Mouse (Mus musculus) intestine, postnatal 0 days (tissue): Measurements from ENCODE around the gene C1qc. TPM values are rescaled to one million over a fixed set of nuclear protein-coding genes. Genes with fewer than 3 reads are reported as not detected.

Experiments
- ATAC-seq: fragments of 200-750 bp; cut with Nextera tagmentation; 2 replicates; pipeline ENCODE4 v1.8.0; 2017; ENCODE audit warnings: mild to moderate bottlenecking, moderate TSS enrichment, moderate library complexity
- H3K27ac ChIP-seq: fragments of 300-500 bp; sonication (generic); 2 replicates; pipeline ENCODE4 v1.5.1; 2014; ENCODE audit warnings: mild to moderate bottlenecking, low read depth, low read length, moderate library complexity
- H3K27me3 ChIP-seq: fragments of 300-500 bp; sonication (generic); replicated peaks from 2 replicates; pipeline ENCODE4 v1.6.1; 2014; ENCODE audit warnings: low read length, mixed read lengths; ENCODE audit not compliant: control insufficient read depth, insufficient read depth
- H3K36me3 ChIP-seq: fragments of 300-500 bp; sonication (generic); 2 replicates; pipeline ENCODE4 v1.6.1; 2014; ENCODE audit warnings: mild to moderate bottlenecking, moderate library complexity; ENCODE audit not compliant: control insufficient read depth, insufficient read depth
- H3K4me1 ChIP-seq: fragments of 300-500 bp; sonication (generic); replicated peaks from 2 replicates; pipeline ENCODE4 v1.6.1; 2014; ENCODE audit warnings: antibody characterized with exemption, low read length, mixed read lengths; ENCODE audit not compliant: control insufficient read depth, insufficient read depth
- H3K4me2 ChIP-seq: fragments of 300-500 bp; sonication (generic); replicated peaks from 2 replicates; pipeline ENCODE4 v1.6.1; 2014; ENCODE audit warnings: low read depth, mild to moderate bottlenecking, moderate library complexity
- H3K4me3 ChIP-seq: fragments of 300-500 bp; sonication (generic); 2 replicates; pipeline ENCODE4 v1.5.1; 2014; ENCODE audit warnings: low read depth, low read length
- H3K9ac ChIP-seq: fragments of 300-500 bp; sonication (generic); 2 replicates; pipeline ENCODE4 v1.6.1; 2014; ENCODE audit warnings: mild to moderate bottlenecking, low read depth, low read length
- H3K9me3 ChIP-seq: fragments of 300-500 bp; sonication (generic); 2 replicates; pipeline ENCODE4 v1.6.1; 2016; ENCODE audit warnings: mixed run types; ENCODE audit not compliant: control insufficient read depth
- CTCF ChIP-seq: sonication (generic); IDR thresholded peaks from 2 replicates; pipeline ENCODE4 v1.5.1; 2016; ENCODE audit warnings: low read depth, mild to moderate bottlenecking, control low read depth, antibody characterized with exemption, moderate library complexity
- WGBS: fragments of 180-500 bp; shearing (Covaris S2); extraction: QIAGEN DNeasy Blood & Tissue Kit; methylation state at CpG from one replicate; pipeline ENCODE4 v1.1.7; 2014; 5-methylcytosine and 5-hydroxymethylcytosine counted together
- polyA plus RNA-seq: library from polyadenylated mRNA; unstranded; fragments of >200 nt; fragmentation: Nextera tagmentation; extraction: Ambion mirVana; gene quantifications from 2 replicates; pipeline ENCODE4 v1.2.1, GENCODE M21; 2015

C1qc gene
- polyA plus RNA-seq, 1 experiment from 2014 or later, result 42.9 TPM

- 0 out of 2 replicates have a peak, but pooled peaks cover 4% of the 10 kb centered on the region for H3K4me1 ChIP-seq
- peak; percentile 61 for TF ChIP-seq CTCF
- no peak overlapping the region for H3K9ac ChIP-seq
- H3K36me3 ChIP-seq, result no peaks in the 10 kb centered on the region
- no peak overlapping the region for H3K27ac ChIP-seq
- H3K9me3 ChIP-seq, result no peaks in the 10 kb centered on the region
- H3K4me2 ChIP-seq, result no peak overlapping the region
- WGBS, result 41% methylated on average over 6 of the region's 6 CpGs
- no peak overlapping the region for H3K4me3 ChIP-seq
- no peaks in the 10 kb centered on the region for H3K27me3 ChIP-seq
- ATAC-seq, result no peak
Measured at GRCm38 (mm10) chr4:136855081-136855480, 37.8 kb downstream of the C1qc start.

GRCm38 (mm10) chr4:136852989-136853388, 39.9 kb downstream of the C1qc start:
- Histone ChIP-seq H3K36me3 (no peaks in the 10 kb centered on the region), H3K27me3 (no peaks in the 10 kb centered on the region), H3K4me3 (no peak overlapping the region), H3K9ac (no peak overlapping the region), H3K4me1 (0 out of 2 replicates have a peak, but pooled peaks cover 4% of the 10 kb centered on the region), H3K27ac (peak overlapping the region; percentile 70), H3K9me3 (no peaks in the 10 kb centered on the region), H3K4me2 (peak overlapping the region; percentile 52)
- WGBS, result 37% methylated on average over 12 of the region's 12 CpGs
- TF ChIP-seq CTCF, result no peak
- ATAC-seq, result peak; percentile 80

DNA sequence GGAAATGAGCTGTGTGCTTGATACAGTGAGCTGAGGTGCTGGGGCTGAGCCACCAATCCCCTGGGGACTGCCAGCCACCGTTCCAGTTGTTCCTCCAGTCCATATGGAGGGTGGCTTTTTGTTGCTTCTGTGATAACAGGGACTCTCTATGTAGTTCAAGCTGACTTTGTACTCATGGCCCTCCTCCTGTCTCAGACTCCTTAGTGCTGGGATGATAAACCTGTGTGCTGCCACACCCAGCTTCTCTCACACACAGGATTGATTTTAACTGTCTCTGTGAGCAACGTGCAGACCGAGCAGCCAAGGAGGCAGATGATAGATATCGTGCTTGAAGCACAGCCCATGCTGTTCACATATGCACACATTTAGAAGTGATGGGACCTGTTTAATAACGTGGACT, 40.7 kb downstream of the C1qc start:
- ATAC-seq, result peak; percentile 76
- Histone ChIP-seq H3K4me3 (no peak overlapping the region), H3K4me2 (peak overlapping the region; percentile 52), H3K27me3 (no peaks in the 10 kb centered on the region), H3K4me1 (0 out of 2 replicates have a peak, but pooled peaks cover 4% of the 10 kb centered on the region), H3K36me3 (no peaks in the 10 kb centered on the region), H3K9ac (no peak overlapping the region), H3K9me3 (no peaks in the 10 kb centered on the region), H3K27ac (peak overlapping the region; percentile 70)
- 20% methylated on average over 5 of the region's 5 CpGs for WGBS
- TF ChIP-seq CTCF, result no peak

- H3K9me3 ChIP-seq, result no peaks in the 10 kb centered on the region
- no peak overlapping the region for H3K4me3 ChIP-seq
- H3K27ac ChIP-seq, result no peak overlapping the region
- no peaks in the 10 kb centered on the region for H3K27me3 ChIP-seq
- H3K4me1 ChIP-seq, result 0 out of 2 replicates have a peak, but pooled peaks cover 4% of the 10 kb centered on the region
- WGBS, result 75% methylated on average over 4 of the region's 4 CpGs
- H3K9ac ChIP-seq, result no peak overlapping the region
- TF ChIP-seq CTCF, result no peak
- H3K4me2 ChIP-seq, result no peak overlapping the region
- ATAC-seq, result no peak
- no peaks in the 10 kb centered on the region for H3K36me3 ChIP-seq
Measured at GRCm38 (mm10) chr4:136848565-136848964, 44.3 kb downstream of the C1qc start.

- Histone ChIP-seq H3K9me3 (no peaks in the 10 kb centered on the region), H3K9ac (no peak overlapping the region), H3K36me3 (no peaks in the 10 kb centered on the region), H3K4me2 (no peak overlapping the region), H3K4me1 (no peaks in the 10 kb centered on the region), H3K27me3 (no peaks in the 10 kb centered on the region), H3K4me3 (no peak overlapping the region), H3K27ac (no peak overlapping the region)
- ATAC-seq, result no peak
- TF ChIP-seq CTCF, result no peak
- 83% methylated on average over 6 of the region's 6 CpGs for WGBS
Measured at GRCm38 (mm10) chr4:136847166-136847565, 45.7 kb downstream of the C1qc start.

DNA sequence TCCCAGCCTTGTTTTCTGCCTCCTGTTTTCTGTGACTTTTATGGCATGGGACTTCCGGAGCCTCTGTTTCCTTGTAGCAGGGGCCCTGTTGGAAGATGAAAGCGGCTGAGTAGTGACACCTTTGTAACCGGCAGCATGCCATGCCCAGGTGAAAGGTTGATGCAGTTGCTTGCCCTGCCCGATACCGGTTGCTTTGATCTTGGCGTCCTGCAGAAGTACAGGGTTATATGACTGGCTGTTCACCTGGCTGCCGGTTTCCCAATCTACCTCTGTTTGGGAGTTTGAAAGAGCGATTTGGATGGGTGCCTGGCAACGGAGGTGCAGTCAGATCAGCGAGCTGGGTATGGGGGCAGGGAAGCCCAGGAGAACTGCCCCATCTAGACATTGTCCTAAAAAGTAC, 50.1 kb downstream of the C1qc start:
- 0 out of 2 replicates have a peak, but pooled peaks have one; percentile 2 for TF ChIP-seq CTCF
- Histone ChIP-seq H3K4me3 (no peak overlapping the region), H3K36me3 (no peaks in the 10 kb centered on the region), H3K9me3 (no peaks in the 10 kb centered on the region), H3K27me3 (no peaks in the 10 kb centered on the region), H3K27ac (peak overlapping the region; percentile 58), H3K9ac (no peak overlapping the region), H3K4me1 (no peaks in the 10 kb centered on the region), H3K4me2 (peak overlapping the region; percentile 24; the same call in 1 of the 2 replicates)
- peak; percentile 93 for ATAC-seq
- 31% methylated on average over 10 of the region's 10 CpGs for WGBS

DNA sequence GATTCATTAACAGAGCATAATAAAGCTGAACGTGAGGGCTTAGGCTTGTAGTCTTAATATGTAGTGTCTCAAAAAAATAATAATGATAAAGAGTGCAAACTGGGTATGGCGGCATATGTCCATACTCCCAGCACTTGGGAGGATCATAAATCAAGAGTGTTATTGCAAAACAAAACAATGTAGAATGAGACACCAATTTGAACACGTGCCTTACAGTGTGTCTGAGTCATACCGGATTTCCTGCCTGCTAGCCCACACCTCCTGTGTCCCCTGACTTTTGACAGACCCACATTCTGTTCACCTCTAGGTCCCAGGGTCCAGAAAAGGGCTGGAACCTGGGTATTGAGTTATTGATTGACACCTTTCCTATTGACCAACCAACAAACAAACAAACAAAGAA, 50.8 kb downstream of the C1qc start:
- no peaks in the 10 kb centered on the region for H3K36me3 ChIP-seq
- H3K9ac ChIP-seq, result no peak overlapping the region
- no peak overlapping the region for H3K4me3 ChIP-seq
- no peak overlapping the region for H3K4me2 ChIP-seq
- no peaks in the 10 kb centered on the region for H3K27me3 ChIP-seq
- H3K9me3 ChIP-seq, result no peaks in the 10 kb centered on the region
- 19% methylated on average over 4 of the region's 4 CpGs for WGBS
- no peak for TF ChIP-seq CTCF
- no peaks in the 10 kb centered on the region for H3K4me1 ChIP-seq
- peak overlapping the region; percentile 41; the same call in 1 of the 2 replicates for H3K27ac ChIP-seq
- peak; percentile 29 for ATAC-seq
